Mouse (Mus musculus): ENCODE results near the gene Ints4. TPM values are rescaled to one million over a fixed set of nuclear protein-coding genes. Genes with fewer than 3 reads are reported as not detected.
"Not testable (repeated sequence)": the region's sequence is repeated elsewhere in the genome, so short reads cannot be mapped to it uniquely, and the experiment has no call there.

Ints4 gene
- total RNA-seq (2022) = 10 to 100 TPM; 24.8 to 29.8 (median 25.7) TPM

DNA sequence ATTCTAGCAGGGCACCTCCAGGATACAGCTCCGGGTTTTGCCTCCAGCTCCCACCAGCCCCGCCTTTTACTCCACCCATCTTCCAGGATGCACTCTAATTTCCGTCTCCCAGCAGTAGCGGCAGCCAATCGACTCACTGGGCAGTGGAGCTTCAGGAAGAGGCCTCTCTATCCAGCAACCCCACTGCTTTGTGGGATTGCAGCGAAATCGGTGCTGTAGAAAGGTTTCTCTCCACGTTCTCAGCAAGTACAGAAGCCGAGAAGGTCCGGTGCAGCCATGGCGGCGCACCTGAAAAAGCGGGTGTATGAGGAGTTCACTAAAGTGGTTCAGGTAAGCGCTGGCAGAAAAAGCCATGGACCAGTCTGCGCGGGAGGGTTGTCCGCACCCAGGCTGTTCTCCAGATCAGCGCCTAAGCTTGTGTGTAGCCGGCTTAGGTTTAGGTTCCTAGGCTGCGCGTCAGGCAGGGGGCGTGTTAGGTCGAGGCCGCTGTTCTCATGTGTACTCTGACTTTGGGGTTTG is at the start of gene Ints4:
Gene Ints4, plus strand, starts transcription at position 136 of the 519 bp plus-strand sequence.
- DNase-seq (ENCODE audit: low spot score in 2 of 2) = peak; percentile 83 to 89

DNA sequence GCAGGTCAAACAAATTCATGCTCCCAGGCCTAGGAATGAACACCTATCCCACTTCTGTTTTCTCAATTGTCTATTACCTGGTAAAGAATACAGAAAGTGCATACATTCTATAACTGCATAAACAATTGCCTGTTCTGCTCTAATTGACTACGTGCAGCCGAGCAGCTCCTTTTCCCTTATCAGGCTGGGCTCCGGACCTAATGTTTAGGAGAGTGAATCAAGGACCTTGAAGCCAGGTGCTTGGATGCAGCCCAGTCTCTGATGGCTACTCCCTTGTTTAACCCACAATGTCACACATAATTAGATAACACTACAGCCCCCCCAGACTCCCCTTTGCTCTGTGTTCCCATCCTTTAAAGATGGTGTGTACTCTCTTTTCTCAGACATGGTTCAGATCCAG is 47.2 kb upstream of the Ints4 start:
- not testable (repeated sequence) for DNase-seq (ENCODE audit: low spot score in 2 of 2)

DNA sequence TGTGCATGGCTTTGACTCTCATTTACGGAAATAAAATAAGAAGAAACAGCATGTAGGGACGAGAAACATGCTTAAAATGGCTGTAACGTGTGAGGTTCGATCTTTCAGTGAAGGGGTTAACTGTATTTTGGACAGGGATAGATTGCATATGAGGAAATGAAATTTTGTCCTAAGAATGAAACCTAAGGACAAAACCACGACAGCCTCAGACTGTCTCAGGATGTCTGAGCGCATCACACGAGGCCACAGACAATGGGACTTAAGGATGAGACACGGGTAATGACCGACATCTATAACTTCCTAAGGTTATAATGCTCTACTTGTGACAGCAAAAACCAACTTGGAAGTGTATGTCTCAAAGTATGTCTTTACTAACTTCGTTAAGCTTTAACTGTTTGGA is 46.2 kb upstream of the Ints4 start:
- DNase-seq (ENCODE audit: low spot score in 2 of 2) = no peak

DNA sequence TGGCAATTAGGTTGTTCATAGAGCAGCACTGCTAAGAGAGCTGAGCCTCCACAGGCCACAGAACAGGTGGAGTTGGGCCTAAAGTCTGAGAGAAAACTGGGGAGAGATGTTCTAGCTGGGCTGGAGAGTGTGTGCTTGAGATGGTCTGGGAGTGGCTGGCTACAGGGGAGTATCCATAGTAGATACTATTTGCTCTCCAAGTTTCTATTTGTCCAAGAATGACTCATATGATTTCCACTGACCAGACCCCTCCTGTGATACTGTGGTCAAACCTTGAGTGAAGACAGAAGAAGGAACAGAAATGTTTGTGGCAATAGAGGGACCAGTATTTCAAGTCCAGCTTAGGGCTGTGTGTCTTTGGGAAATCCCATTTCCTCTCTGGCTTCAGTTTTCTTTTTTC is 41.8 kb upstream of the Ints4 start:
- DNase-seq (ENCODE audit: low spot score in 2 of 2) = no peak

DNA sequence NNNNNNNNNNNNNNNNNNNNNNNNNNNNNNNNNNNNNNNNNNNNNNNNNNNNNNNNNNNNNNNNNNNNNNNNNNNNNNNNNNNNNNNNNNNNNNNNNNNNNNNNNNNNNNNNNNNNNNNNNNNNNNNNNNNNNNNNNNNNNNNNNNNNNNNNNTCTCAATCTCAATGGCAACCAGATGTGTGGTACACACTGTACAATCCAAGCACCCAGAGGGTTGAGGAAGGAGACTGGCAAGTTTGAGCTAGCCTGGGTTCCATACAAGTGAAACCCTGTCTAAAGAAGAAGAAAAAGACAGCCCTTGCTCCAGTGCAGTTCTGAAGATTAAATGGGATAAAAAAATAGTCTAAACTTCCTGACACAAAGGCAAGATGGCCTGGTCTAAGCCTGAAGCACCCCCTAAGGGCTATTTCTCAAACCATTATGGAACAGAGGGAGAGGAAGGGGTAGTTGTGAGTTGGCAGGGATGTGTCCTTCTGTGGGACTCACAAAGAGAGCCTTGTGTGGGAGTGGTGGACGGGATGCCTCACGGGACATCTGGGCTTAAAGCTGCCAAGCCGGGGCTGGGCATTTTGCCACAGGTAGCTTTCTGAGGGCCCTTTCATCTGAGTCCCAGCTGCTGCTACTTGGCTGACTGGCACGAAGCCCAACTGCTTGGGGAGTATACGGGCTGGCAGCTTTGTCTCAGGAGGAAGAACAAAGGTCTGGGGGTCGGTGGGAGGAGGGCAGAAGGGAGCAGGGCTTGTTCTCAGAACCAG is 34.4 kb upstream of the Ints4 start:
- peak; percentile 9 to 48 for DNase-seq (ENCODE audit: low spot score in 2 of 2)

DNA sequence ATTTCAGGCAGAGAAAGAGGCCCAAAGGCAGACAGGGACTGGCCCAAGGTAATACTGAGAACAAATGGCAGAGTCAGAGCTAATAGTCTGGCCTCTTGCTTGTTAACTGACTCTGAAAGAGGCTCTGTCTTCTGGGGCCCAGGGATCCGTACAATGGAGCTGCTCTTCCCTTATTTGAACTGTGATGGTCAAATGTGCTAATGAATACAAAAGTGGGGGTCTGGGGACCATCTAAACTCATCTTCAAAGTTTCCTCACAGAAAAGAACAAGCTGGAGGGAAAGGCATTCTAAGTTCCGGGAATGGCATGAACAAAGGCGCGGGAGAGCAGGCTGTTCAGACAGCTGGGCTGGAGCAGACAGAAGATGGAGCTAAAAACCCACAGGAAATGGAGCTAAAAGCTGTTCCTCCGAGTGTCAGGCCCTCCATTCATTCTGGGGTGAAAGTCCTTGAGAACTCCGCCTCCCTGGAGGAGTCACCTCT is 33.7 kb upstream of the Ints4 start:
- DNase-seq (ENCODE audit: low spot score in 2 of 2) = no peak

DNA sequence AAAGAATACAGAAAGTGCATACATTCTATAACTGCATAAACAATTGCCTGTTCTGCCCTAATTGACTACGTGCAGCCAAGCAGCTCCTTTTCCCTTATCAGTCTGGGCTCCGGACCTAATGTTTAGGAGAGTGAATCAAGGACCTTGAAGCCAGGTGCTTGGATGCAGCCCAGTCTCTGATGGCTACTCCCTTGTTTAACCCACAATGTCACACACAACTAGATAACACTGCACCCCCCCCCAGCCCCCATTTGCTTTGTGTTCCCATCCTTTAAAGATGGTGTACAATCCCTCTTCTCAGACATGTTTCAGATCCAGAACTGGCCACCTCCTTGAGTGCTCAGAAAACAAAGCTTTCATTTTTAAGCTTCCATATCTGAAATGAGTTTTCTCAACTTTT is 29.7 kb upstream of the Ints4 start, which contains the start of gene Kctd14:
Gene Kctd14, plus strand, starts transcription at position 301 of the 400 bp plus-strand sequence.
- not testable (repeated sequence) for DNase-seq (ENCODE audit: low spot score in 2 of 2)

DNA sequence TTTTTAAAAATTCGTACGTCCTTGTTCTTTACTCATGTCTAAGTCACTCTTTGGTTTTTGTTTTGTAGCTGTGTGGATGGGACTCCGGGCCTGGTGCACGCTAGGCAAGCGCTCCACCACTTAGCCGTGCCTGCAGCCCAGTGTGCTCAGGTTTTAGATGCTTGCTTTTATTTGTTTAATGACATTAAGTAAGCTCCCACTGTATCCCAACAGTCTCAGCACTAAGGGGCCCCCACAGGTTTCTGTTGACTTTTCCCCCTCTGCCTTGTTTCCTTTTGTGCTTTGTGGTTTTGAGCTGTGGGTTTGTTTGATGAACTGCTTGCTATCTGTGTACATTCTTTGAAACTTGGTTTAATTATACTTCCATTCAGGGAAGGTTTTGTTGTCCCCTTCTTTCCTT is 28.6 kb upstream of the Ints4 start:
- no peak for DNase-seq (ENCODE audit: low spot score in 2 of 2)

DNA sequence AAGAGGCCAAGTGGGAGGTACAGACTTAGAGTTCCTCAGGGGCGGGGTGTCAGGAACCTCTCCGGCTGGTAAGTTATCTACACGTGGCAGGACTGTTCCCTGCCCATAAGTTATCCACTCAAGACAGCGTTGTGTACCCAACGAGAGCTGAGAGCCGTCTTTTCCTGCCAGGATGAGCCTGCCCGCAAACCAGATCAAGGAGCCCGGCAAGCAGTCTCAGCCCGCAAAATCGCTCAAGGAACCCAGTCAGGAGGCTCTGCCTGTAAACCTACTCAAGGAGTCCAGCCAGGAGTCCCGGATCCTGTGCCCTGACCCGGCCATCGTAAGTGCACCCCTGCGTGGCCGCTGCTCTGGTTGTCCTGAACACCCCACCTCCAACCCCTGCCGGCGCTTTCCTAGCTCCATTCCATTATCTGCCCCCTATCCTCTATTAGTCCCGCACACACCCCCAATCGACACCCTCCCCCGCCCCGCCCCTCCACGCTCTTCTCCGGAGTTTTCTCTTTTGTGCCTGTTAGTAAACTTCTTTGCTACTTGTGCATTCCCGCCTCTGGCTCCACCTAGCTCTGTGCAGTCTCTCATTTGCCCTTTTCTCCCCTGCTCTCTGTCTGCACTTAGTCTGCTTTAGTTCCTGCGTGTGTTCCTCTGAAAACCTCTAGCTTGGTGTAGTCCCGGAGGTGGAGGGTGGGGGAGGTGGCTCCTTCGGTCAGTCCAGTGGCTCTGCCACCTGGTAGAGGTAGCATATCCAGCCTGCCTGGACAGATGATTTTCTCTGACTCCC is 27.4 kb upstream of the Ints4 start:
- DNase-seq (ENCODE audit: low spot score in 2 of 2) = no peak

DNA sequence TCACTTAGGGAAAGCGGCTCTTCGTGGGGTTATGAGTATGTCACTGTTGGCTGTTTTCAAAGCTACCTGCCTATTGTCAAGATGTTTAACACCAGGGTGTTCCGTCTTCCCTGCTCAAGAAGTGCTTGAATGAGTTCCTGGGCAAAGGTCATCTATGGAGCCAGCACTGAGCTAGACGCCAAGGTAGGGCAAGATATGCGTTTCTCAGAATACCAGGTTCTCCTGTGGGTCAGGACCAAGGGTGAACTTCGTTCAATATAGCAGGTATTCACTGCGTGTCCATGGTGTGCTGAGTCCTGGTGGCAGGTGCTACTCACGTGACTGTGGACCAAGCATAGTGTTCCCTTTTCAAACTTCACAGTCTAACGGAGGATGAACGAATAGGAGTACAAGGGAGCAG is 26.0 kb upstream of the Ints4 start:
- no peak for DNase-seq (ENCODE audit: low spot score in 2 of 2)

DNA sequence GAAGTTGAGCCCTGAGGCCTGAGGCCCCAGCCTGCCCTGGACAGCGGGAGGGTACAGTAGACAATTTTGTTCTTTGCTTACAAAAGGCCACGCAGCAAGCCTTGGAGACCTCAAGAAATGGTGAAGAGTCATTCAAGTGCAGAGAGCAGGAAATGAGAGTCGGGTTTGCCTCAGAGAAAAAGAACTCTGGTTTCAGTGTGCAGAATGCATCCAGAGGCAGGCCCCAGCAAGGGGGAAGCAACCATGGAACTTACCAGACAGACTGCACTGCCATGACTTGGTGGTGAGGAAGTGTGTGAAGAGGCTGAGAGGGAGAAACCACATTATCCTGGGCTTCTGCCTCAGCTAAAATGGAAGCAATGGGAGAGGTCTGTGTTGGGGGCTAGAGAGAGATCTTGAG is 25.2 kb upstream of the Ints4 start:
- DNase-seq (ENCODE audit: low spot score in 2 of 2) = no peak

DNA sequence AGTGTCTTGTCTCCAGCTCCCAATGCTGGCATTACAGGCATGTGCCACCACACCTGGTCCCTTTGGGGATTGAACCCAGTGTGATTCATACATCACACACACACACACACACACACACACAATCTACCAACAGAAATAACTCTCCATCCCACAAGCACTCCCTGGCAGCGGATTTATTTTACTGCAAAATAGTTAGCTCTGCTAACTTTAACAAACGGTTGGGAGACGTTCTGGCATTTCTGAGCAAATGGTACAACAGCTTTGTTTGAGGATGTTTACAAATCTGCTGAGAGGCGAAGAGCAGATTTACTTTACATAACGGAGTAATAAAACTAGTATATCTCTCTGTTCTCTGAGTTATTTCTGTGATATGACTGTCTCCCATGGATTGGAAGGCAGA is 7.8 kb upstream of the Ints4 start:
- DNase-seq (ENCODE audit: low spot score in 2 of 2) = no peak

DNA sequence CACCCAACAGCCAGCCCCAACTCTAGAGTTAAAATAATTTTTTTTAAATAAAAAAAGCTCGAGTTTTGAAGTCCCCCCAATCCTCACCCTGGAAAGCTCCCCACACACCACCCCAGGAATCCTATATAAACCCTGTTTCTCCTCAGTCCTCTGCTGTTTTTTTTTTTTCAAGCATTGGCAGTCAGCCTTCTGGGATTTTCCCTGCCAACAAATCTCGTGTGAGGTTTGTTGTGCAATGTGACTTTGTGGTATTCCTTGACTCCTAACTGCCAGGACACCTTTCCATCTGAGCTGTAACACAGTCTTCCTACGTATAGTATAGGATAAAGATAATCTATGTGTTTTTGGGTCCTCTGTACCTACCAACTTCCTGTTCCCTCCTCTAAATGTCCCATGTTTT is 1.4 kb upstream of the Ints4 start:
- DNase-seq (ENCODE audit: low spot score in 2 of 2) = no peak

DNA sequence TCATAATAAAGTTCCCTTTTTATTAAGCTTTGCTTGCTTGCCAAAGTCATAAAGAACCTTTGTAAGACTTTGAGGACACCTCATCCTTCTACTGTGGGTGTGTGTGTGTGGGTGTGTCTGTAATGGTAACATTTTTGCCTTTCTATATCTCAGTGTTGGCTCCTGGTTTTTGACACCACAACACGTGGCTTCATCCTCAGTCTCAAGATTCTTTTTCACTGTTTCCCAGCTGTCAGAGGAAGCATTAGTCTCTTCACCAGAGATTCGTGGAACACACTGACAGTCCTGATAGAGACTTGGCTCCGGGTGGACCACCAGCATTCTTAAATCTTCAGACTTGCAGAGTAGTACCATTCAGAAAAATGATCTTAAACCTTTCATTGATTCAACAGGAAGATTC is 466 bp upstream of the Ints4 start:
- no peak for DNase-seq (ENCODE audit: low spot score in 2 of 2)

DNA sequence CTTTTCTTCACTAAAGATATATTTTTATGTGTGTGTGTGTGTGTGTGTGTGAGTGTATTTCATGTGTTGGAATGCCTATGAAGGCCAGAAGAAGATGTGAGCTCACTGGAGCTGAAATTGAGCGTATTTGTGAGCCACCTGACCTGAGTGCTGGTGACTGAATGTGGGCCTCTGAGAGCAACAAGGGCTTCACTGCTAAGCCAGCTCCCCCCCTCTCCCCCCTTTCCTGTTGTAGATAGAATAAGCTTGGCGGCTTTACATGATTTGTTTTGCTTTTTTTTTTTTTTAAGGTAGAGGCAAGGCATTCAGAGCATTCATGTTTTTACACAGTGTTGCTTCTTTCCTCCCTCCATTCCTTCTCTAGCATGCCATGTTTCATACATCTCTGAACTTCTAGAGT is 2.6 kb downstream of the Ints4 start:
- DNase-seq (ENCODE audit: low spot score in 2 of 2) = no peak

DNA sequence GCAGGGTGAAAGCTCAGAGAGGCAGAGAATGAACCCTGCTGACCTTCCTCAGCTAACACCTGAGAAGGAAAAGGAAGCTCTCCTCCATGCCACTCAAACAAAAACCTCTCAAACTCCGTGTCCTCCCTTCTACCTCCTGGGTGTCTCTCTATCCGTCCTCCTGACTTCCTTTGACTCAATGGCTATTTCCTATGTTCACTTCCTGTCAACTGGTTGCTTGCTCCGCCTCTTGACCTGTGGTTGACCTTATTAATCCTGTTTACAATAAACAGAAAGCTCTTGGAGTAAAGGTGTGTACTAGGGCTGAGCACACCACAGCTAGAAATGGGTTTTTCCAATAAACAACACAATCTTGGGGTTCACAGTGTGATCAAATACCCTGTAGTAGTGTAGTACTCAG is 10.4 kb downstream of the Ints4 start:
- DNase-seq (ENCODE audit: low spot score in 2 of 2) = no peak

DNA sequence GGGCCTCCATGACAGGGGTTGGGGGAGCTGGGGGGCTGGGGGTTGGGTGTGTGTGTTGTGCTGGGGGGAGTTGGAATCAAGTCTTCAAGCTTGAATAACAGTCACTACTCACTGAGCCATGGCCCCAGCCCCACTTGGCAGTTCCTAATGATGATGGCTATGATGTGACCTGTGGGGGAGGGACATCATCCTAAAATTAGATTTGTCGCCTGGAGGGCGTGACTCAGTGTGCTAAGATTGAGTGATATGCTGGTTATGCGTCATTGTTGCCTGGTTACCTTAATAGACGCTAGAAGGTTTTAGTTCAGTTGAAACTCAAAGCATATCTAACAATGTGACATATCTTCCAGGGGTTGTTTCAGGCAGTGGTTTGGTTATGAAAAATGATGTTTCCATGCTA is 11.7 kb downstream of the Ints4 start:
- DNase-seq (ENCODE audit: low spot score in 2 of 2) = peak; percentile 13 to 28

DNA sequence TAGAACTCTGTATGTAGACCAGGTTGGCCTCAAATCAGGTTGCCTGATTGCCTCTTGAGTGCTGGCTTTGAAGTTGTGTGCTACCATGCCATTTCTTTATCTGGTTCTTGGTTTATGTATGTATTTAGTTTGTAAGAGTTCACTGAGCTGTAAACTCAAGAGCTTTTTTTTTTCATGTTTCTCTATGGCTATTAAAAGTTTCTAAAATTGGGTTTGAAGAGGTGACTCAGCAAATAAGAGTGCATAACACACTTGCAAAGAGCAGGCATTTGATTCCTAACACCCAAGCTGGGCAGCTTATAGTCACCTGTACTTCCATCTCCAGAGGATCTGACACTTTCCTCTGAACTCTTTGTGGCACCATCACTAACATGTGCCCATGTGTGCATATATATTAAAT is 14.3 kb downstream of the Ints4 start:
- no peak for DNase-seq (ENCODE audit: low spot score in 2 of 2)

DNA sequence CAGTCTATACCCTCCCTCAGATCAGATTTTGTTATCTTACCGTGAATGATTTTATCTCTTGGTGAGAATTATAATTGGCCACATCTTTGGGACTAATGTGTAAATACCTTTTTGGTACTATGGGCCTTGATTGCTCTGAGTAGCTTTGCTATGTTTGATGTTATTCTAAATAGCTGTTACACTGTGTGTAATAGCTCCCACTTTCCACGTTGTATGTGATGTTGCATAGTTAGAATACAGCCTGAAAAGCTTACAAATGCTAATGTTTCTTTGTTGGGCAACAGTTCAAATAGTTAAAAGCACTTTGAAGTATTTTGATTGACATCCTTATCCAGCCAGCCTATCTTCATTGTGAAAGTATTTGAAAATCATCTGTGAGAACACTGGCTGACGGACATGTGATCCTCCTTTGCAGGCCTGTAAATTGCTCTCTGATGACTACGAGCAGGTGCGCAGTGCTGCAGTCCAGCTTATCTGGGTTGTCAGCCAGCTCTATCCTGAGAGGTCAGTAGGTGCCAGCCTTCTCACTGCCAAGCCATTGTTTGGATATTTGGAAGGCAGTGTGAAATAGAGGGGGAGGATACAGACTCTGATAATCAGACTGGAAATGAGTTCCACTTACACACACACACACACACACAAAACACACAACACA is 19.9 kb downstream of the Ints4 start:
- DNase-seq (ENCODE audit: low spot score in 2 of 2) = peak in 1 of 2 experiments; percentile 31

DNA sequence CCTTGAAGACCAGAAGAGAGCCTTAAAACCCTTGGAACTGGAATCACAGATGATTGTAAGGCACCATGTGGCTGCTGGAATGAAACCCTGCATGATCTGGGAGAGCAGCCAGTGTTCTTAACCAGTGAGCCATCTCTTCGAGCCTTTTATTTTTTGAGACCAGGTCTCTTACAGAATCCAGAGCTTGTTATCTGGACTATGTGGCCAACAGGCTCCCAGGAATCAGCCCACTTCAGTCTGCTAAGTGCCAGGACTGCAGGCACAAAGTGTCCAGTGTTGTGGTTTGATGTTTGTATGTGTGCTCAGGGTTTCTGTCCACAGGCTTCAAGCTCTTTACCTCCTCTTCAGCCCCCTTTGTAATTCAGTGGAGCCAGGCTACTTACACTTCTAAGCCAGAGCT is 34.0 kb downstream of the Ints4 start:
- DNase-seq (ENCODE audit: low spot score in 2 of 2) = no peak

DNA sequence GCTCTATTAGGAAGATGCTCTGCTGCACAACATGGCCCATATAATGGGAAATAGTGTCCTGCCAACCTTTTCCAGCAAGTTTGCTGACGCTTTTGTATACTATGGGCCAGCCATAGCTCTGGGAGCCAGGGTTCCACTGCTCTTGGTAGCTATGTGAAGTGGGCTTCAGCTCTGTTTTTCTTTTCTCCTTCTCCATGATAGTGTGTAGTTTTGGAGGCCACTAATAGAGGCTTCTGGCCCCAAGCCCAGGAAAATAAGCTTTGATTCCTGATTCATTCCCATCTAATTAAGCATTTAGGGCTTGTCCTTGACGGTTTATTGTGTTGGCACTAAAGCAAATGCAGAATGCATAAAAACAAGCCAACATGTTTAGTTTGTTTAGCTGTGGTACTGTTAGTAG is 39.2 kb downstream of the Ints4 start:
- DNase-seq (ENCODE audit: low spot score in 2 of 2) = no peak

DNA sequence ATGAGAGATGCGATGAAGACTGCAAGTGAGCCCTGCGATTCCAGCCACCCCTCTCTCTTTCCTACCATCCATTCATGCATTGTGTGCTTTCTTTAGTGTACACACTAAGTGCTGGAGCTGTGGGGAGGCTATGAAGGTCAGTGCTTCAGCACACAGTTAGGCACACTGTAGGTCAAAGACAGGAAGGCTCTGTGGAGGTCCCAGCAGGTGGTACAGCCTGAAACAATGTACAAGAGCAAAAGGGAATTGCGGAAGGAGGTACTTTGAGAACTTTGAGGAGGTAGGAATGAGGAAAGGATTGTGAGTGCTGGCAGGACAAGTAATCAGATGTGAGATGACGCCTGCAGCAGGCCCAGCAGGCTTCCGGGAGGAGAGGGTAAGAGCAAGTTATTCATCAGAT is 54.8 kb downstream of the Ints4 start:
- no peak for DNase-seq (ENCODE audit: low spot score in 2 of 2)

Measured in gastrocnemius, adult 8-10 months (tissue).